Mouse (Mus musculus): ENCODE results near the gene Gm20388.

Gene Gm20388

DNA sequence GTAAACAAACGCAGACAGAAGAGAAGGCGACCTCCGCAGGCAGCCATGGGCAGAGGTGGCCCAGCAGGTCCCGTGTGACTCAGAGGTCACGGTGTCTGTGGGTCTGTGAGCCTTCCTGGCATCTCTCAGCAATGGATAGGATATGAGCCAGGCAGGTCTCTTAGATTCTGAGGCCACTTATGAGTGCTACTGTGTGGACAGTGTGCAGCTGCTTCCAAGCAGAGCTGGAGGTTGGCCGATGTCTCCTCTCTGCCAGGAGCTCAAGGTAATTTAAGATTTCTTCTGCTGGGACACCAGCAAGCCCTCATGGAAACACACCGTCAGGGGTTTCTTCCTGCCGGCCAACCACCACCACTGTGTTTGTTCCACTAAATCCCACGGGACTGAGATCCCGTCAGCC is 4397.1 kb downstream of the Gm20388 start:
- no peak for DNase-seq

DNA sequence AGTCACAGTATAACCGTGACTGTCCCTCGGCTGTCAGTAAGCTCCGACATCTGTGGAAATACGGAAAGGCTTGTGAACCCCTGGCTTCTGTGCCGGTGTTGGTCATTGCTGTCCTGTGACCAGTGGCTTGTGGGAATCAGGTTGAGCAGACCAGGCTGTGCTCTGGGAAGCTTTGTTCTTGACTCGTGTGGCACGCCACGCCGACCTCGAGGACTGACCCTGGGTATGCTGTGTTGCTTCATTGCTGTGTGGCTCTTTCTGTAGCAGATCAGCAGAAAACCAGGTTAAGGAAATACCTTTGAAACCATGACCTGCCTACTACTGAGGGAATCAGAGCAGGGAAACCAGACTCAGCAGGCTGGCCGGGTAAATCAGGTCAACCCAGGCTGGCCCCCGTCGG is 4399.9 kb downstream of the Gm20388 start:
- DNase-seq = no peak

DNA sequence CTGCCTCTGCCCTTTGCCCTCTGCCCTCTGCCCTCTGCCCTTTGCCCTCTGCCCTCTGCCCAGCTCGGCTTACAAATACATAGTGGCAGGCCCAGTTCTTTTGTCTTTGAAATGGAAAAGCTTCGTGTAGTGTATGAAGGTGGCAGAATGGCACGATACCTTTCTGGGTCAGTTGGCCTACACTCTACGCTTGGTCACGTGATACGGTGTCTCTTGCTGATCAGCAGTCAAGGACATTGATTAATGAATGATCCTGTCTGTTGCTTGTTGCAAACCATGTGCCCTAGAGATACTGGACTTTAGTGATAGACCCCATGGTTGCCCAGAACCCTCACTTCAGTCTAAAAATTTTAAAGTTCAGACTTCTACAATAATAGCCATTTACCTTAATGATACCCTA is 4400.5 kb downstream of the Gm20388 start:
- no peak for DNase-seq

DNA sequence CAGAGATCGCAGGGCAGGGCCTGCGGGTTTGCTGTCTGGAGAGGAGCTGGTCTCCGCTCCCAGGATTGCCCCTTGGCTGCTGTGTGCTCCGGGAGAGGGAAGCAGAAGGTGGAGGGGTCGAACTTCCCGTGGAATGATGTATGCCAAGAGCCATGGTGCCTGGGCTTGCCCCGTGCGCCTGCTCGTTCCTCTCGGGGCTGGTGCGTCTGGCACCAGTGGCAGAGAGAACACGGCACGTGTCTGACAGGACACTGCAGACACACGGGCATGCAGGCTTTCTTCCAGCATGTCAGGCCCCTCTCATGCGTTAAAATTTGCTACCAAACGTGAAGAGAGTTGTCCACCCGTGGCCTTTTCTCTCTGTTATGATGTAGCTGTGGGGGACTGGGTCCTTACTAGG is 4401.1 kb downstream of the Gm20388 start:
- no peak for DNase-seq

DNA sequence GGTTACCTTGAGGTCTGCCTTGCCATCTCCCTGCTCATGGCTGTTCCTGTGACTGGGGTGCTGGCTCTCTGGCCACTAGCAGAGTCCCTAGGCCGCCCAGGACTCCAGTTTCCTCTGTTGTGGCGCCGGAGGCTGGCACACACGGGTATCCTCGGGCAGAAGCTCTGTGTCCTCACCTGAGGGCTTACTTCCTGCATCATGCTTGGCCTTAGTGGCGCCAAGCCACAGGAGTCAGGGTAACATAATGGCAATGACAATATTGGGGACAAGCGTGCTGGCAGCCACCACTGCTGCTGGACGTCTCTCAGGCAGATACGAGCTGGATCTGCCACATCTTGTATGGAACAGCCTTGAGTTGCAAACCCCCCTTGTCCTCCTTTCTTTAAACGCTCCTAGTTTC is 4401.6 kb downstream of the Gm20388 start:
- DNase-seq = no peak

DNA sequence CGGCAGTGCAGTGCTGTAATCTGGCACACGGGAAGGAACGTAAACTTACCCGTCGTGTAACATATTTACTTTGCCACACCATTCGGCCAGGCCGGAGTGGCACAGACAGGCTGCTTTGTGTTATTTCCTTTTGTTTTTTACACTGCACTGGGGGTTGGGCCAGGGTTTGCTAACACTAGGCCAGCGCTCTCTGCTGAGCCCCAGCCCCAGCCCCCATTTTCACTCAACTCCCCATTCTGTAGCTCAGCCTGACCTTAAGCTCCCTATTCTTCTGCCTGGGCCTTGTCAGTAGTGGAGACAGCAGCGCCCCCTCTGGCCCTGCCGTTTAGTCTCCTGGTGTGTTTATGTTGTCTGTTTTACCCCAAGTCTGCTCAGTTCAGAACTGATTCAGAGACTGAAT is 4404.2 kb downstream of the Gm20388 start:
- DNase-seq = peak; percentile 28

DNA sequence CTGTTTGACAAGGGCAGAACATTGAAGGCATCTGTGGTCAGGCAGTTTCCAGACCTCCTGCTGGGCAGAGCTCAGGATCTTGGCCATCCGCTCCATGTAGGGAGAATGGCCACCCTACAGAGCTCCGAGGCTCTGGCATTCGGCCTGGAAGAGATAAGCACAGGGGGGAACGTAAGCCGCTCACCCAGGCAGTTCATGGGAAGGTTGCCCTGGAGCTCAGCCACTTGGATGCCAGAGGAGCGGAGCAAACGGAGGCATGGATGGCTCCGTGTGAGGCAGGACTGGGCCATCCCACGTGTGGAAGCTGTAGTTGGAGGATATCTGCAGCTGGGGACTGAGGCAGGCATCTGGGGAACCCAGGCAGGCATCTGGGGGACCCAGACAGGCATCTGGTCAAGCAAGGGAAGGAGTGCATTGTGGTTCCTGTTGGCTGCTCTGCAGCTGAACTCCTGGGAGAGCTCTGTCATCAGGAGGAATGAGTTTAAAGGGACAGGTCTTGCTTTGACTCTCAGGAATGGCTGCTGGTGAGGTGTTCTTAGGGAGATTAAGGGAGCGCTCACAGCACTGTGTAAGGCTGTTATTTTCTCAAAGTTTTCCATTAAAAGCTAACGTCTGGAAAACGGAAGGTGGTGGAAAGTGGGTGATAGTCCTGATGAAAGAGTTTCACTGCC is 4406.0 kb downstream of the Gm20388 start:
- no peak for DNase-seq

DNA sequence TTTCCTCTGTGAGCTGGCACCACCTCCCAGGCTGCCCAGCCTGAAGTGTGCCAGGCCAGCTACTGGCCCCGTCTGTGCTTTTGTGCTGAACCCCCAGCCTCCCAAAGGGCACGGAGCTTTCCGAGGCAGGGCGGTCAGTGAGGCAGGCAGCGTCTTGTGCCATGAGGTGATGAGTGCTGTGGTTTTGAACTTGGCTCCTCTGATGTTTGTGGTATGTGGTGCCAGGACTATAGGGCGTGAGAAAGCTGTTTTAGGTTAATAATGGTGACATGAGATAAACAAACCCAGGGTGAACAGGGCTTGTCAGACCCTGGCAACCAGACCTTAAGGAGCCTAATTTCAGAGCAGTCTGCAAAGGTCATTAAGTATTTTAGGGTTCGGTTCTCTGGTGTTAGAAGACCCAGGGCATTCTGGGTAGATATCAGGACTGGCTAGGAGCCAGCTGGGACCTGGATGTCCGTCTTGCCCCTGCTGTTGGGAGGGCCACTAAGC is 4406.6 kb downstream of the Gm20388 start:
- no peak for DNase-seq

DNA sequence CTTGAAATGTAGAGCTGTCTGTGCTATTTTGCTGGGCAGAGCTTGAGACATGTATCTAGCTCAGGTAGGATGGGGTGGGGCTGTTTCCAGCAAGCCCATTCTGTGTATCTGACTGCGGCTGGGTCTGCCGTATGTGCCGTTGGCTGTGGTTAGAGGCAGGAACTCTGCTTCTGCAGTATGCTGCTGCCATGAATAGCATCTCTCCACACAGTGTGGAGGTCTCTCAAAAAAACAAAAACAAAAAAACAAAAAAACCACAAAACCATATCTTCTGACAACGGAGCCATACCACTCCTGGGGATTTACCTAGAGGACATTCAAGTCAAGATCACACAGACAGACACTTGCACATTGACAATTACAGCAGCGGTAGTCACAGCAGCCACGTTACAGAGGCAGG is 4407.2 kb downstream of the Gm20388 start:
- peak; percentile 35 for DNase-seq

DNA sequence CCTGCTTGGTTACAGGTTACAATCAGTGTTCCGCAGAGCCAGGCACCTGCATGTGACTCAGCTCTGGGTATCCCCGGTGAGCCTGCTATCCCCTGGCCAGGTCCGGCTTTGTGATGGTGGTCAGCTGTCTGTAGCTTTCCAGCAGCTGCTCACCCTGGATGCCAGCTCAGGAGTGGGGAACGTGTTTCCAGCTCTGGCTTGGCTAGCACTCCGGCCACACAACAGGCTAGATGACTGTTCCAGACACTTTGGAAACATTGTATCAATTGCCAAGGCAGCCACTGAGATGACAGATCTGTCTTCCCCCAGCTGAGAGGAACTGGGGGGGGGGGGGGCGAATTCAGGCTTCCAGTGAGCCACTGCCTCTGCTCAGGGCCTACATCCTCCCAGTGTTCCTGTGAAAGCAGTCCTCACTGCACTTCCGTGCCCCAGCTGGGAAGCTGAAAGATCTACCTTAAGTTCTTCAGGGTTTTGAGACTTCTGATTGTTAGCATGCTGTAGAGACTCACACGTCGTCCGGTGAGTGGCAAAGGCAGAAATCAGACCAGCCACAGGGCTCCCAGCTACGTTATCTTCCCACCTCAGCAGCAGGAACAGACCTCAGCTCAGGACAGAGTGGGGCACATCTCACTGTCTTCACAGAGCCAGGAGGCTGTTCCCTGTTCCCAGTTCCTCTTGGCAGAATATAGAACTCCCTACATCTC is 4408.1 kb downstream of the Gm20388 start:
- peak; percentile 29 for DNase-seq

DNA sequence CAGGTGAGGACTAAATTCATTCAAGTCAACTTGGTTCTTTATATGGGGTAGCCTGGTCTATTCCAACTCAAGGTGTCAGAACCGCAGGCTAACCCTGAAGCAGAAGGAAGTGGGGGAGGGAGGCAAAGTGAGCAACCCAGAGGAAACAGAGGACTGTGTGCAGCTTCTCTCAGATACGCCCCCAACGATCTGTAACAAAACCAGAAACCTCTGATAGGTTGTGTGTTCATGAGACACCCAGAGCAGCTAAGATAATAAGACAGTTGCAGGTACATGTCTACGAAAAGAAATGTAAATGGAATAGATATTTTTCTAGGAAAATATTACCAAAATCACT is 4408.6 kb downstream of the Gm20388 start:
- no peak for DNase-seq

DNA sequence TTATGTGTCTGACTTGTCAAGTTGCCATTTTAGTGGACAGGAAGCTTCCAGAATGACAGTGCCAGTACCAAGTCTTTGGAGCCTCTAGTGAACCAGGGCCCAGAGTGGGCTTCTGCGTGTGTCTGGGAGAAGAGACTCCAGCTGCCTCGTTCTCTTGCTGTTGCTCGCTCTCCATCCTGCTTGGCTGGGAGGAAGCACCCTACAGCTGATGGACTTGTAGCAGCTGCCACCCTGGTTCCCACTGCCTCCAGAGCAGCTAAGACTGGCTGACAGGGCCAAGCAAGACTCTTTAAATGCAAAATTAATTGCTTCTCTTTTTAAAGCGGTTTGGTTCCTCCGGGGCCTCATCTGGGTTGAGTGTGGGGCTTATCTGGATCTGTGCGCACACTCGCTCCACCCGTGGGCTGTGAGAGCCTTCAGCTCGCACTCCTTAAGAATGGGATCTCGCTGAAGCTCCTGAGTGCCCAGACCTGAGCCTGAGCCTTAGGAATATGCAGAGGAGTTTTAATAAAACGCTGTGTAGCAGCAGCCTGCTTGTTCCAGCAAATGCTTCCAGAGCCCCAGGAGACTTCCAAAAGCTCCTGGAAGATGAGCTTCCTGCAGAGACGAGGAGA is 4410.7 kb downstream of the Gm20388 start:
- DNase-seq = no peak

DNA sequence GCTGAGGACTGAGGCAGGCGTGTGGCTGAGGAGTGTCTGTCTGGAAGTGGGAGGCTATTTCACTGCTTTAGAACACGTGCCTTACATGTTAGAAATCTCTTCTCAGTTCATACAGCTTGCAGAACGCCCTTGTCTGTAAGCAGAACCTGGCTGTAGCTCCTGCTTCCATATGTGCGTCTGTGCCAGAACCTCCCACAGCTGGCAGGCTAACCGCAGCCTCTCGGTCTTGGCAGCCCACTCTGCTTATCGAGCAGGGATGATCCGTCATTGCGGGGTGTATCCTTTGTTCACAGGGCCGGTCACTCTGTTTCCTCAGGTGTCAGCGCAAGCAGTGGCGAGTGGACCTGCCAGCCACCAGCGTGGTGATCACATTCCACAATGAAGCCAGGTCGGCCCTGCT is 4412.7 kb downstream of the Gm20388 start:
- no peak for DNase-seq

DNA sequence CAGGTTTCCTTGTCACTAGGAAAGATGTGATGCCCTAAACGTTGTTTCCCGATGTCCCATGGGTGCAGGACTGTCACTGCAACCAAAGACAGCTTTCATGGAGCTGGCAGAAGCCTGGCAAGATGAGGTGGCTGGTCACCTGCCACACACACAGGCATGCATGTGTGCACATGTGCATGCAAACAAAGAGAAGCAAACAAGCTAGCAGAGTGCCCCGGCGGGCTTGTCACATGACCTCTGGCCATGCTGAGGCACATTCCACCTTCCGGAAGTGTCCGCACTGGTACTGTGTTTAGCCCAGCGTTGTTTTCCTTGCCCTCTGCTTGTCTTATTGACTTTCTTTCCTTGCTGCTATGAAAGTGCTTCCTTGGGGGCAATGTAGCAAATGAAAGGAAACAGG is 4417.6 kb downstream of the Gm20388 start:
- DNase-seq = no peak

DNA sequence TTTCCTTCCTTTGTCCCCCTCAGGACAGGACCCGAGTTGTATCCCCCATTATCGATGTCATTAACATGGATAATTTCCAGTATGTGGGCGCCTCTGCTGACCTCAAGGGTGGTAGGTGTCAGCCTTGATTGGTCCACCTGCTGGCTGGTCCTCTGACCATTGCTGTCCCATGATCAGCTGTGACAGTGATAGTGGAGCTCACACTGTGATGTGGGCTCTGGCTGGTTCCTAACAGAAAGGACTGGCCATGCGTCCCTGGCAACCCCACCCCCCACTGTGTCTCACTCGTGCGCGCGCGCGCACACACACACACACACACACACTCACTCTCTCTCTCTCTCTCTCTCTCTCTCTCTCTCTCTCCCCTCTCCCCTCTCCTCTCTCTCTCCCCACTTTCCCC is 4419.0 kb downstream of the Gm20388 start:
- no peak for DNase-seq

DNA sequence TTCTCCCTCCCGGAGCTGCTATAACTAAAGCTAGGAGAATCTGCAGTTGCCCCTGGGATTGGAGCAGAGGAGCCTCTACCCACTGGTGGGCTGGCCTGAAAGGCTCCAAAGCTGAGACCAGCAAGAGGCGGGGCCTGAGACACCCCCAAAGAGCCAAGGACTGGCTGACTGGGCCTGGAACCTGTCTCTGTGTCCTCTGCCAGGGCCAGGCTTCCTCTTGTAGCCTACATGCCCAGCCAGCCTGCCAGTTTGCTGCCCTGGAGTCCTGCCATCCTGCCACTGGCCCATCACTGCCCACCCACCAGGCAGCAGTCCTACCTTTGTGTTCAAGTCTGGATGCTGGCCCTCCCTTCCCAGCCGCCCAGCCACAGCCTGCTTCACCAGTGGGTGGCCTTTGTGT is 4419.8 kb downstream of the Gm20388 start:
- no peak for DNase-seq

DNA sequence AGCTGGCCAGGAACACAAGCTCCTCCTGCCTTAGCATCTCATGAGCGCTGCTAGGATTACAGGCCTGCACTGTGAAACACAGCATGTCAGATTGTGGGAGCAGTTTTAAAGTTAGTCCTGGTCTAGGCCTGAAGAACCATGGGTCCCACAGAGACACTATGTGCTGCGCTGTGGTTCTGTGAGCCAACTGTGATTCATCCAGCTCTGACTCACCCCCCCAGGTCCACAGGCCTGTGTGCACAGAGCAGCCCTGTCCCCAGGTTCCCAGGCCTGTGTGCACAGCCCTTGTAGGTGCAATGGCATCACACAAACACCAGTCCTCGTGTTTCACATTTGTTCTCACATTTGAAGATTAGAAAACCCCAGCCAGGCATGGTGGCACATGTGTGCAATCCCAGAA is 4420.5 kb downstream of the Gm20388 start:
- DNase-seq = no peak

DNA sequence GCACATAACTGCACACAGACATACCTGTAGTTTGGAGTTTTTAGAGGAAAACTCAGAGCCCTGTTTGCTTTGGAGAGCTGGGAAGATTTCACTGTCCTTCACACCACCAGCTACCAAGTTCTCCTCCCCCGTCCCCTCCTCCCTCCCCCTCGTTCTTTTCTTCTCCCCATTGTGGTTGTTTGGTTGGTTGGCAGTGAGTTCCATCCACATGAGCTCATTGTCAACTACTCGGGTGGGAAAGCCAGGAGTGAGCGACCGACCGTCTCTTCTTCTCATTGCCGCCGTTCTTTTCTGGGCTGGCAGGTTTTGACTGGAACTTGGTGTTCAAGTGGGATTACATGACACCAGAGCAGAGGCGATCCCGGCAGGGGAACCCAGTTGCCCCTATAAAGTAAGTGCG is 4421.1 kb downstream of the Gm20388 start:
- no peak for DNase-seq

DNA sequence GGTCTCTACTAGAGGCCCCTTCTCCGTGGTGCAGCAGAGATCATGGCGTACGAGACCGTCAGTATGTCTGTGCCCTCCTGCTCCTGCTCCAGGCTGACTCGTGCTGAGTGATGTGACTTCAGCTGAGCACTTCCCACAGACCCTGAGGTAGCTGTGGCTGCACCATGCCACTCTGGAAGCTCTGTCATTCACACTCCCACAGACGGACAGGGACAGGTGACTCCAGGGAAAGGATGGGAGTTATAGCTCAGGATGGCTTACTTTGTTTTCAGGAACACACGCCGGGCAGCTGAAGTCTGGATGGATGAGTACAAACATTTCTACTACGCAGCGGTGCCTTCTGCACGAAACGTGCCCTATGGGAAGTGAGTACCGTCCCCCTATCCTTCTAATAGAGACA is 4425.7 kb downstream of the Gm20388 start:
- DNase-seq = no peak

DNA sequence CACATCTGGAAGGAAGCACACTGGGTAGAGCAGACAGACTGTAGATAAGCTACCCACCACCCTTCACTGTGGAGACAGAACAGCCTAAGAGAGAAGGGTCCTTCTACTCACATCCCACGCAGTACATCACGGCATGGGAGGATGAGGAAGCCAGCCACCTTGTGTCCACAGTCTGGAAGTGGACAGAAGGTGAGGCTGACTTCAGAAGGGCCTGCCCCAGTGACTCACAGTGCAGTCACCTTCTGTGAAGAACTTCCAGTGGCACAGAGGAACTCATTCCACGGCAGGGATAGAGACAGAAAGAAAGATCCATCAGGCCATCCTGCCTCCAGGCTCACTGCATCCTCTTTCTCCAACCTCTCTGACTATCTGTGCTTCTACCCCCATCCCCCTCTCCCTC is 4429.1 kb downstream of the Gm20388 start:
- DNase-seq = no peak

DNA sequence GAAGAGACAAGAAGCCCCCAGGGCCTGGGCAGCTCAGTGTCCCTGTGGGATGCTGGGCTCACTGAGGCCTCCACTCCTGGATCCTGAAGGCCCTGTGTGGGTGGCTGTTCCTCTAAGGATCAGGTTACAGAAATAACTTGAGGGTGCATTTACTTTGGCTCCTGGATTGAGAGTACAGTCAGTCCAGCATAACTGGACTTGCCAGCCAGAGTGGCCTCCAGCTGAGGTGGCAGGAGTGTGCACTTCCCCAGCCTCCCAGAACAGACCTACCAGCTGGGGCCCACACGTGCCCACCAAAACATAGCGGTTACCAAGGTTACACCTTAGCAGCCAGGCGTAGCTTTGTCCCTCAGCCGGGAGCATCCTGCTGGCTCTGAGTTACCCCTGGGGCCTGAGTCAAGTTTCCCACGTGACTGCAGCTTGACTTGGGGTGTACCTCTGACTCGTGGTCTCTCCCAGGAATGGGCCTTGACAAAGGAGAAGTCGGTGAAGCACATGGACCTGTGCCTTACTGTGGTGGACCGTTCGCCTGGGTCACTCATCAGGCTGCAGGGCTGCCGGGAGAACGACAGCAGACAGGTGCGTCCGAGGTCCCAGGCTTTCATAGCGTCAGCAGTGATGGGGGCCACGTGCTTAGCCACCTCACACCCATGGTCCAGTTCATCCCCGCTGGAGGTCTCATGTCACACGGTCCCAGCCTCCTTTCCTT is 4429.9 kb downstream of the Gm20388 start:
- DNase-seq = no peak

DNA sequence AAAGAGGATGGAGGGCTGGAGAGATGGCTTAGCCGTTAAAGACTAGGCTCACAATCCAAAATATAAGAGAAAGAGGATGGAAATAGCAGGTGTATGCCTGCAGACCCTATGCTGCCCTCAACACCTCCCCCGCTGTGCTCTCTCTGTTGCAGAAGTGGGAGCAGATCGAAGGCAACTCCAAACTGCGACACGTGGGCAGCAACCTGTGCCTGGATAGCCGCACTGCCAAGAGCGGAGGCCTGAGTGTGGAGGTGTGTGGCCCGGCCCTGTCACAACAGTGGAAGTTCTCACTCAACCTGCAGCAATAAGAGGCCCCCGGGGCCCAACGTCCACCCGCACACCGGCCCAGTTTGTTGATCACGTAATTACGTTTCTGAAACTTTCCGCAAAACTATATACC is 4432.5 kb downstream of the Gm20388 start:
- DNase-seq = no peak

DNA sequence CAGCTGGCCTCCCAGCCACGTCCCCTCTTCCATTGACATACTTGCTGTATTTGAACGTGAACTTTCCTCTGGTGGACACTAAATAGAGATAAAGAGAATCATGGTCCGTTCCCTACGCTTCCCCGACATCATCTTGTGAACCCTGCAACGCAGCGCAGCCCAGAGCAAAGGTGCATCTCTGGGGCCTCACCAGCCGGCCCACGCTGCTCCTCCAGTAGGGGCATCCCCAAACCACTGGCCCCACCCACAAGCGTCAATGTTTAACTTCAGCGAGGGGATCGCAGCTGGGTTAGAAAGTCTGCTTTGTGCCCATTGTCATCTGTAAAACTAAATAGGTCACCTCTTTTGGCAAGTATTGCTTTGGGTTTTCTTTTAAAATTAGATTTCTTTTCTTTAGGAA is 4433.4 kb downstream of the Gm20388 start:
- peak; percentile 54 for DNase-seq

DNA sequence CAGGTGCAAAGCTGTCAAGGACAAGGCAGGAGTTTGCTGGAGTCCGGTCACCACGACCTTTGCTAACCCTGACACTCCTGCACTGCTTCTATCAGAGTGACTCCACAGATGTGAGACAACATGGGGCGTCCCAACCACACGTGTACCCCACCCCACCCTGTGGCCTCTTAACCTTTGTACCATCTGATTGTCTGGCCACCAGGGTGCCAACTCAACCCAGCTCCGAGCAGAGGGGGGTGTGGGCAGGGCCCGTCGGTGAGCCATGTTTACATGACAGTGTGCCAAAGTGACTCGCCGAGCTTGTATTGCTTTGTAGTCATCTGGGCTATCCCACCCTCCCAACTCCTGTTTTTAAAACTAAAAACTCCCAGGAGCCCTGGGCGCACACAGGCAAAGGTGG is 4434.5 kb downstream of the Gm20388 start:
- no peak for DNase-seq

Data from liver (tissue).